Mouse (Mus musculus) left cerebral cortex, postnatal 10 days (tissue): ENCODE results near the gene Zfp553. TPM values are rescaled to one million over a fixed set of nuclear protein-coding genes. Genes with fewer than 3 reads are reported as not detected.

Experiments
- total RNA-seq, 2 experiments: library from RNA; stranded (reverse); gene quantifications; 2 replicates each; pipeline ENCODE4 v1.2.3; 2021

Gene Zfp553
- total RNA-seq, 2 experiments from 2014 or later, result 16.6 to 18.4 TPM

Other genes starting within 250 kb of the Zfp553 start
- gene Mvp, start 218.4 kb upstream of the Zfp553 start, total RNA-seq, result 1 to 10 TPM; 4.4 to 4.5 TPM
- under 1 TPM in 1 of 2 experiments, not detected in 1; 0.94 TPM for gene Pagr1b, start 216.6 kb upstream of the Zfp553 start, total RNA-seq
- gene Pagr1a, start 215.7 kb upstream of the Zfp553 start, total RNA-seq, result 10 to 100 TPM; 17.1 to 17.7 TPM
- gene Gm42742, start 212.0 kb upstream of the Zfp553 start, total RNA-seq, result 10 to 100 TPM; 38.9 to 40.8 TPM
- gene Prrt2, start 211.8 kb upstream of the Zfp553 start, total RNA-seq, result 100 to 1,000 TPM; 182 to 196 TPM
- gene Maz, start 206.0 kb upstream of the Zfp553 start, total RNA-seq, result 100 to 1,000 TPM; 265 to 274 TPM
- gene Kif22, start 190.6 kb upstream of the Zfp553 start, total RNA-seq, result 1 to 10 TPM; 8.8 to 9.8 TPM
- not detected for gene Zg16, start 145.7 kb upstream of the Zfp553 start, total RNA-seq
- gene AI467606, start 141.7 kb upstream of the Zfp553 start, total RNA-seq, result 1 to 10 TPM; 1.4 to 2.1 TPM
- under 1 TPM in 1 of 2 experiments, not detected in 1; 0.22 TPM for gene Qprt, start 110.8 kb upstream of the Zfp553 start, total RNA-seq
- gene Spn, start 95.2 kb upstream of the Zfp553 start, total RNA-seq, result under 1 TPM; 0.11 to 0.12 TPM
- gene Cd2bp2, start 37.0 kb upstream of the Zfp553 start, total RNA-seq, result 10 to 100 TPM; 74.0 to 75.8 TPM
- 10 to 100 TPM; 85.6 to 88.0 TPM for gene Tbc1d10b, start 24.6 kb upstream of the Zfp553 start, total RNA-seq
- gene Mylpf, start 24.2 kb upstream of the Zfp553 start, total RNA-seq, result 1 to 10 TPM in 1 of 2 experiments, not detected in 1; 1.2 TPM
- gene Sept1, start 69 bp downstream of the Zfp553 start, total RNA-seq, result 1 to 10 TPM; 6.0 to 6.1 TPM
- 10 to 100 TPM; 53.6 to 65.0 TPM for gene Zfp771, start 11.2 kb downstream of the Zfp553 start, total RNA-seq
- 10 to 100 TPM; 40.7 to 40.9 TPM for gene Dctpp1, start 27.6 kb downstream of the Zfp553 start, total RNA-seq
- 10 to 100 TPM; 50.6 to 53.7 TPM for gene Sephs2, start 41.0 kb downstream of the Zfp553 start, total RNA-seq
- under 1 TPM; 0.32 to 0.57 TPM for gene Itgal, start 63.2 kb downstream of the Zfp553 start, total RNA-seq
- gene Zfp768, start 112.5 kb downstream of the Zfp553 start, total RNA-seq, result 10 to 100 TPM; 13.2 to 14.2 TPM
- gene Zfp747, start 143.0 kb downstream of the Zfp553 start, total RNA-seq, result 1 to 10 TPM; 7.2 to 7.8 TPM
- gene 9130019O22Rik, start 154.1 kb downstream of the Zfp553 start, total RNA-seq, result 1 to 10 TPM; 2.8 to 3.1 TPM
- gene E430018J23Rik, start 160.6 kb downstream of the Zfp553 start, total RNA-seq, result 1 to 10 TPM; 6.1 to 6.6 TPM
- gene Zfp764, start 173.8 kb downstream of the Zfp553 start, total RNA-seq, result 1 to 10 TPM; 3.6 to 4.7 TPM
- gene Zfp688, start 189.0 kb downstream of the Zfp553 start, total RNA-seq, result 10 to 100 TPM; 11.4 to 14.1 TPM
- 1 to 10 TPM; 6.3 to 6.8 TPM for gene Zfp689, start 216.1 kb downstream of the Zfp553 start, total RNA-seq
- 10 to 100 TPM; 31.9 to 33.1 TPM for gene Prr14, start 226.6 kb downstream of the Zfp553 start, total RNA-seq
- gene Fbrs, start 246.1 kb downstream of the Zfp553 start, total RNA-seq, result 10 to 100 TPM; 58.5 to 60.3 TPM